Mouse (Mus musculus) neural tube, embryonic 15.5 days (tissue): ENCODE results near the gene Ryr1. TPM values are rescaled to one million over a fixed set of nuclear protein-coding genes. Genes with fewer than 3 reads are reported as not detected.

Source experiments
- ATAC-seq: fragments of 200-750 bp; cut with Nextera tagmentation; 2 replicates; pipeline ENCODE4 v1.8.0; 2017; ENCODE audit warnings: mild to moderate bottlenecking, moderate TSS enrichment, moderate library complexity; ENCODE audit not compliant: low FRiP score
- H3K27ac ChIP-seq: fragments of 300-500 bp; sonication (generic); replicated peaks from 2 replicates; pipeline ENCODE4 v1.5.1; 2015; ENCODE audit warnings: mild to moderate bottlenecking, inconsistent platforms
- H3K27me3 ChIP-seq: fragments of 300-500 bp; sonication (generic); replicated peaks from 2 replicates; pipeline ENCODE4 v1.6.1; 2015; ENCODE audit warnings: inconsistent platforms
- H3K36me3 ChIP-seq: fragments of 300-500 bp; sonication (generic); 2 replicates; pipeline ENCODE4 v1.6.1; 2015; ENCODE audit warnings: inconsistent platforms
- H3K4me1 ChIP-seq: fragments of 300-500 bp; sonication (generic); 2 replicates; pipeline ENCODE4 v1.6.1; 2015; ENCODE audit warnings: inconsistent platforms
- H3K4me2 ChIP-seq: fragments of 300-500 bp; sonication (generic); 2 replicates; pipeline ENCODE4 v1.6.1; 2015; ENCODE audit warnings: inconsistent platforms, mild to moderate bottlenecking, moderate library complexity
- H3K4me3 ChIP-seq: fragments of 300-500 bp; sonication (generic); replicated peaks from 2 replicates; pipeline ENCODE4 v1.5.1; 2015; ENCODE audit warnings: mild to moderate bottlenecking, inconsistent platforms
- H3K9ac ChIP-seq: fragments of 300-500 bp; sonication (generic); replicated peaks from 2 replicates; pipeline ENCODE4 v1.6.1; 2015; ENCODE audit warnings: mild to moderate bottlenecking, inconsistent platforms
- H3K9me3 ChIP-seq: fragments of 300-500 bp; sonication (generic); replicated peaks from 2 replicates; pipeline ENCODE4 v1.6.1; 2016; ENCODE audit warnings: inconsistent platforms
- whole genome bisulfite sequencing: fragments of 180-500 bp; shearing (Covaris S2); methylation state at CpG from one replicate; pipeline ENCODE4 v1.1.7; 2015; ENCODE audit warnings: mixed read lengths; 5-methylcytosine and 5-hydroxymethylcytosine counted together
- polyA plus RNA-seq: library from polyadenylated mRNA; unstranded; fragments of >200 nt; fragmentation: Nextera tagmentation; extraction: Ambion mirVana; gene quantifications from 2 replicates; pipeline ENCODE4 v1.2.1, GENCODE M21; 2015

The Ryr1 gene
- polyA plus RNA-seq, 1 experiment from 2014 or later = 13.4 TPM

DNA sequence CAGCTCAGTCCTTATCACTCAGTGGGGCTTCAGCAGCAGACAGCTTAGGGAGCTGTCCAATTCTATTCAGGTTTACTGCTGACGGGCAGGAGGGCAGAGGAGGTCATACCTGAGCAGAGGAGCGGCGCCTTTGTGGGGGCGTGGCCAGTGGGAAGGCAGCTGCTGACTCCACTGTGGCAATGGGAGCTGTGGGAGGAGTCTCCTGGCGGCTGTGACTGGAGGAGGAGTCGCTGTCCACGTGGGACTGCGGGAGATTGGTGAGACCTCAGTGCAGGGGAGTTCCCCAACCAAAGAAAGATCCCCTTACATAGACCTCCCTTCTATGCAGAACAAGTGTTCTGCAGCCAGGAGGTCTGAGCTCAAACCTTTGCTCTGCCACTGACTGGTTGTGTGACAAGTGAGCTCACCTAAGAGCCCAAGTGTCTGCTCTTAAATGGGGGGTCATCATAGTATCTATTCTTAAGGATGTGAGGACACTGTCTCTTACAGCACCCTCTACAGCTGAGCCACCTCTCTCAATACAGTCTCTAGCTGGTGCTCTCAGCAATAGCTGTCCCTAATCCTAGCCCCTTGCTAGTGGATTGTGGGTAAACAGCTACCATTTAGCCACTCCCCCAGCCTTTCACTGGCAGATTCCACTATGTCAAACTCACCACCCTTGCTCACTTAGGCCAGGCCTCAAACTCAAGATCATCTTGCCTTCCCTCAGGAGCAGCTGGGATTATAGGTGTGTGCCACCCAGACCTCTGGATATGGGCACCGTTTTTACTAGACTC, 38.0 kb upstream of the Ryr1 start:
- Histone ChIP-seq H3K36me3 (peaks cover 29% of the 10 kb centered on the region), H3K4me1 (peaks cover 11% of the 10 kb centered on the region), H3K27ac (no peak overlapping the region), H3K4me2 (no peak overlapping the region), H3K9ac (no peak overlapping the region), H3K27me3 (peaks cover 8% of the 10 kb centered on the region; the same call in 1 of the 2 replicates), H3K4me3 (no peak overlapping the region), H3K9me3 (no peaks in the 10 kb centered on the region)
- ATAC-seq = no peak
- WGBS = 26% methylated on average over 9 of the region's 9 CpGs

DNA sequence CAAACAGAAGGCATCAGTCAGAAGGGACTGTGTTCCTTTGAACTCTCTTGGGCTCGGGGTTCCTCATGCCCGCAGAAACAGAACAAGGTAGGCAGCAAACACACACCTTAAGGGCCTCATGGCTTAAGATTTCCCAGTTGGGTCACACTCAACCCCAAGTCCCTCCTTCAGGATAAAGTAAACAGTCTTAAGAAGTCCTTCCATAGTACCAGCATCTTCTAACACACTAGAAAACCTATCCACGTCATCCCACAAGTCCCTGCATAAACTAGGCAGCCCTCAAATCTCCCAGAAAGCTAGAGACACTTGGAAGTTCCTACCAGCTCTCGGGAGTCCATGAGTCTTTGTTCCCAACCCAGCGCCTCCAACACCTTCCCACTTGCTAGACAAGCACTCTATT, 37.3 kb upstream of the Ryr1 start:
- no peaks in the 10 kb centered on the region for H3K9me3 ChIP-seq
- H3K4me1 ChIP-seq = peaks cover 4% of the 10 kb centered on the region; the same call in 1 of the 2 replicates
- no peak overlapping the region for H3K9ac ChIP-seq
- no peak overlapping the region for H3K27ac ChIP-seq
- no peak for ATAC-seq
- H3K36me3 ChIP-seq = peaks cover 29% of the 10 kb centered on the region
- H3K4me3 ChIP-seq = no peak overlapping the region
- peaks cover 8% of the 10 kb centered on the region; the same call in 1 of the 2 replicates for H3K27me3 ChIP-seq
- WGBS = 84% methylated on average over 5 of the region's 5 CpGs
- no peak overlapping the region for H3K4me2 ChIP-seq

DNA sequence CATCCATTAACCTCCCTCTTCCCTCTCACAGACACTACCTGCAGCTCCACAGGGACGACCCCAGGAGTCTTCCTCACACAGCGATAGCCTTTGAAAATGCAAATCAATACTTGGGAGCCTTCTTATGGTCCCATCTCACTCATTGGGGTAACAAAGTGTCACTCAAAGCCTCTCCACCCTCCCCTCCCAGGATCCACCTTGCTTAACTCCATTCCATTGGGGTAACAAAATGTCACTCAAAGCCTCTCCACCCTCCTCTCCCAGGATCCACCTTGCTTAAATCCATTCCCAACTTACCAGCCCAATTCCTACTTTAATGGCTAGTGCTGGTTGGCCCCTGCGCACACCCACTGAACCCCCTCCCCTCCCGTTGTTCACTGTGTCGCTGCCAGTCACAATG, 33.3 kb upstream of the Ryr1 start:
- Histone ChIP-seq H3K4me3 (no peak overlapping the region), H3K4me2 (no peak overlapping the region), H3K9me3 (no peaks in the 10 kb centered on the region), H3K27ac (no peak overlapping the region), H3K9ac (no peak overlapping the region), H3K27me3 (peaks cover 8% of the 10 kb centered on the region; the same call in 1 of the 2 replicates), H3K36me3 (peaks cover 25% of the 10 kb centered on the region), H3K4me1 (peaks cover 17% of the 10 kb centered on the region)
- ATAC-seq = no peak
- 5% methylated on average over 5 of the region's 5 CpGs for WGBS

DNA sequence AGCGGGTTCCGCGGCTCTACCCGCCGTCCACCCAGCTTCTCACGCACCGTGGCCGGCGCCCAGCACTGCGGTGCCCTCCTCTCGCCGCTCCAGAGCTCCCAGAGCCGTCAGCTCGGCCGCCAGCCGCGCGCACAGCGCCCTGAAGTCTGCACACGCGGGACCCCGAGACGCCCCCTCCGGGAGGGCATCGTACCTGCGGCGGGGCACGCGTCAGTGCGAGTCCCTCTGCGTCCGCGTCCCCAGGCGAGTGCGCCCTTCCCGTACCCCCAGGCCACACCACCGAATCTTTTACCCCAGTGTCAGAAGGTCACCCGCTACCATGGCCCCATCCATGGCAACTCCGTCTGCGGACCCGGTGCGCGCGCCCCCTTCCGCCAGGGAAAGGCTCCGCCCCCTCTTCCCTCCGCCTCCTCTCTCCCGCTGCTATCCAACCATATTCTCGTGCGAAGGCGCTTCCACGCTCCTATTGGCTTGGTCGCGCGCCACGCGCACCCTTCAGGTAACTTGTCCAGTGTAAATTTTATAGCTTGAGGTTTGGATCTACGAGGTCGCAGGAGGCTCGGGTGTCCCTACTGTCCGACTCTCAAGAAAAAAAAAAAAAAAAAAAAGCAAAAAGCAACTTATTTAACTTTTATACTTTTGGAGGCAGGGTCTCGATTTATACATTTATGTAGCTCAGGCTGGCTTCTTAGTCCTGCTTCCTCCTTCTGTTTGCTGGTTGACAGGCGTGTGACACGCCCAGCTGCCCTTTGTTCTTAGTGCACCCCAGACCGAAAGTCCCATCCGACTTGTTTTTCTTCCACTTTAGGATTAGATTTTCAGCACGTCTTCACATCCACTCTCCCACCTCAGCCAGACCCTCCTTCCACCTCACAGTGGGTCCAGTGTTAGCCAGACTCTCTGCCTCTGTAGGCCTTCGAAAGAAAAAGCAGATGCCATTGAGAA, 31.1 kb upstream of the Ryr1 start, which contains the start of gene Fam98c:
Fam98c (minus strand) TSS at position 397 of the 945 bp plus-strand sequence.
- H3K36me3 ChIP-seq = peaks cover 9% of the 10 kb centered on the region
- peak within 1 kb of the TSS; percentile 78 for H3K4me2 ChIP-seq
- H3K4me1 ChIP-seq = peaks cover 15% of the 10 kb centered on the region
- peak; percentile 90 for ATAC-seq
- peak within 1 kb of the TSS; percentile 86 for H3K27ac ChIP-seq
- H3K9ac ChIP-seq = peak within 1 kb of the TSS; percentile 74
- no peaks in the 10 kb centered on the region for H3K9me3 ChIP-seq
- peaks cover 8% of the 10 kb centered on the region; the same call in 1 of the 2 replicates for H3K27me3 ChIP-seq
- 3% methylated on average over 68 of the region's 68 CpGs for whole genome bisulfite sequencing
- peak within 1 kb of the TSS; percentile 94 for H3K4me3 ChIP-seq

DNA sequence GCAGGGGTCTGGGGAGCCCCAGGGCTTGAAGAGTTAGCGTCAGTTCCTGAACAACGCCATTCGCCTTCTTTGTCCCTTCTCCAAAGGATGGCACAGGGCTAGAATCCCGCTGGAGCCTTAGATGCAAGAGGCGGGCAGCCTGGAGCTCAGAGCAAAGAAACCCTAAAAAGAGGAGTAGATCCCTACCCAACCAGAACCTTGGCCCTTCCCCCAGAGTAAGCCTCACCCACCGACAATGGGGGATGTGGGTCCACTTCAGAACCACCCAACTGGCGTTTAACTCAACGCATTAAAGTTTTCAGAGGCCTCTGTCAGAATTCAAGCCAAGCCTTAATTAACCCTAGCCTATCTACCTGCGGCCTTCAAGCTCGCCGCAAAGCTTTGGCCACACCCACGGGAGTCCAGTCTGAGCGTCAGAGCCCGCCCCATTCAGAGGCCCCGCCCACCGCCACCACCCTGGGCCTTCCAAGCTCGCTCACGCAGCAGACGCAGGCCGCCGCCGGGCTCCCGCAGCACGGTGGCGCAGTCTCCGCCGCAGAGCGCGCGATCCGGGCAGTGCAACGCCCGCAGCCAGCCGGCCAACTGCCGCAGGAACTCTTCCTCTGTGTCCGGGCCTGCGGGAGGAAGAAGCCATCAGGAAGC, 30.3 kb upstream of the Ryr1 start:
- Histone ChIP-seq H3K27me3 (peaks cover 8% of the 10 kb centered on the region; the same call in 1 of the 2 replicates), H3K9ac (peak overlapping the region; percentile 74), H3K36me3 (0 out of 2 replicates have a peak, but pooled peaks cover 5% of the 10 kb centered on the region), H3K27ac (peak overlapping the region; percentile 86), H3K9me3 (no peaks in the 10 kb centered on the region), H3K4me3 (peak overlapping the region; percentile 94), H3K4me2 (peak overlapping the region; percentile 78), H3K4me1 (peaks cover 15% of the 10 kb centered on the region)
- 7% methylated on average over 33 of the region's 37 CpGs for WGBS
- ATAC-seq = peak; percentile 94

DNA sequence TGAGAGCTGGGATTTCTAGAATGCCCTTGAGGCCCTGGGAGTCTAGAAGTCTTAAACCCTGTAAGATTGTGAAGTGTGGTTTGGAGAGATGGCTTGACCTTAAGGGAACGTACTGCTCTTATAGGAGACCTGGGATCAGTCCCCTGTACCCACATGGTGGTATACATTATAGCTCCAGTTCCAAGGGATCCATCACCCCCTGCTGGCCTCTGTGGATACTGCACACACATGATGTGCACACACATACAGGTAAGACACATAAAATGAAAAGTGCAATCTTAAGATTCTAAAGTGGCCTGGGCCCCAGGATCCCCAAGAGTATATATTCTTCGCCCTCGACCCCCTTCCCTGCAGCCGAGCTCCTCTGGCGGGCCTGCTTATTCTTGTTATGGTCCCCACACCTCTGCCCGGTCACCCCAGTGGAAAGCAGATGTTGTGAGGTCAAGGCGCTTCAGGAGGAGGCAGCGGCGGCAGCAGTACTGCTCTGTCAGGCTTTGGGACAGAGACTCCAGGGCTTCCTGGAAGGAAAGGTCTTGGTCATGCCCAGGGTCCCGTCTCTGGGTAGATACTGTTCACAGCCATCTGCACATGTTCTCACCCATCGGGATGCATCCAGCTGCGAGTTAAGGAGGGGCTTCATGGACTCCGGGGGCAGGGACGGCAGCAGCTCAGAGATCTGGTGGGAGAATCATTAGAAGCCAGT, 29.2 kb upstream of the Ryr1 start:
- H3K27ac ChIP-seq = no peak overlapping the region
- H3K36me3 ChIP-seq = 0 out of 2 replicates have a peak, but pooled peaks cover 5% of the 10 kb centered on the region
- H3K27me3 ChIP-seq = peaks cover under 1% of the 10 kb centered on the region; the same call in 1 of the 2 replicates
- H3K4me3 ChIP-seq = no peak overlapping the region
- no peak for ATAC-seq
- H3K9ac ChIP-seq = no peak overlapping the region
- H3K4me1 ChIP-seq = peaks cover 15% of the 10 kb centered on the region
- no peak overlapping the region for H3K4me2 ChIP-seq
- 98% methylated on average over 14 of the region's 14 CpGs for WGBS
- no peaks in the 10 kb centered on the region for H3K9me3 ChIP-seq

DNA sequence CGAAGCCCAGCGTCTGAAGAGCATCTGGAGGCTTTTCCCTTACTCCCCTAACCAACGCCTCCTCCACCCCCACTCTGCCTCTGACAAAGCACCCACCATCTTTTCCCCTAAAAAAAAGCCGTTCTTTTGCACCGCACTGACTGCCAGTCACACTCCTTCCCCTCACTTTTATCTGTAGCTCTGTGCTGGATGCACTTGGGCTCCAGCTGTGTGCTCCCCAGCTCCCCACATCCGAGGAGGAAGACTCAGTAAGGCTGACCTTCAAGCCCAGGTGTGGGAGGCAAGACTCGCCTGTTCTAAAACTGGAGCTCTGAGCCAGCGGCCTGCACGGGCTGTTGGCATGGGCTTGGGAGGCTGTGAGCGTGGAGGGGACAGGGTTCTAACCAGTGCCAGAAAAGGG, 26.5 kb upstream of the Ryr1 start:
- Histone ChIP-seq H3K36me3 (0 out of 2 replicates have a peak, but pooled peaks cover 5% of the 10 kb centered on the region), H3K27me3 (no peaks in the 10 kb centered on the region), H3K4me1 (peaks cover 13% of the 10 kb centered on the region), H3K4me3 (no peak overlapping the region), H3K4me2 (no peak overlapping the region), H3K9ac (no peak overlapping the region), H3K27ac (no peak overlapping the region), H3K9me3 (no peaks in the 10 kb centered on the region)
- 69% methylated on average over 10 of the region's 10 CpGs for WGBS
- ATAC-seq = no peak

DNA sequence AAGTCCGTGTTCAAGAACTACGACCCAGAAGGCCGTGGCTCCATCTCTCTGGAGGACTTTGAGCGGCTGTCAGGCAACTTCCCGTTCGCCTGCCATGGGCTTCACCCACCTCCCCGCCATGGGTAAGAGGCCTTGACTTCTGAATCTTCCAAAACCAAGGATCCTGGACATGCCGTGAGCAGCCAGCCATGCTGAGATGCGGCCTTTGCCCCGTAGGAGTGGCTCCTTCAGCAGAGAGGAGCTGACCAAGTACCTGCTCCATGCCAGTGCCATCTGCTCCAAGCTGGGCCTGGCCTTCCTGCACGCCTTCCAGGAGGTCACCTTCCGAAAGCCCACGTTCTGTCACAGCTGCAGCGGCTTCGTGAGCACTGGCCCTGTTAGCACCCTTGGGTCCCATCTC, 23.8 kb upstream of the Ryr1 start:
- no peak overlapping the region for H3K9ac ChIP-seq
- no peaks in the 10 kb centered on the region for H3K9me3 ChIP-seq
- H3K36me3 ChIP-seq = no peaks in the 10 kb centered on the region
- H3K27me3 ChIP-seq = no peaks in the 10 kb centered on the region
- no peak overlapping the region for H3K4me2 ChIP-seq
- ATAC-seq = no peak
- no peak overlapping the region for H3K4me3 ChIP-seq
- H3K4me1 ChIP-seq = no peaks in the 10 kb centered on the region
- no peak overlapping the region for H3K27ac ChIP-seq
- 91% methylated on average over 15 of the region's 15 CpGs for WGBS

DNA sequence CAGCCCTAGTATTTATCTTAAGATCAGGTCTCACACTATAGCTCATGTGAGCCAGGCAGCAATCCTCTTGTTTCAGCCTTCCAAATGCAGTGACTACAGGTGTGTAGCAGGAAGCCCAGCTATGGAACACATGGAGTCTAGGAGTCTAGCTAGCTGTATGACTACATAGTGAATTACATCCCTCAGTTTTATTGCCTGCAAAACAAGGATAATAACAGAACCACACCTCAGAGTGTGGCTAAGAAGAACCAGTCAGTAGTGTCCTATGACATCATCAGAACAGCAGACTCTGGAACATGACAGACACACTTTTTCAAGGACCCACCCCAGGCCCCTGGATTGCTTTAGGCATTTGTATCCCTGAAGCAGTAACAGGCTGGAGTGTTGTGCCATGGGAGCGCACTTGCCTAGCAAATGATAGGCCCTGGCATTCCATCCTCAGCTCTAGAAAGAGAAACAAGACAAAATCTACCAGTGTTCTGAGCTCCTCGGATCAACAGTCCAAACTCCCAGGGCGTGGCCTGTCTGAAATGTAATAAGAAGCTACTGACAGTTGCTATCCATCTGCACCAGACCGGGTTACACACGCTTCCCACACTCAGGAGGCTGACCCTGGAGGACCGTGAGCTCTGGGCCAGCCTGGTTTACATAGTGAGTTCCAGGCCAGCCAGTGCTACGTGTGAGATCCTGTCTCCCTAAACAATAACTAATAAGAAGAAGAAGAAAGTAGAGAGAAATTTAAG, 21.8 kb upstream of the Ryr1 start:
- H3K9me3 ChIP-seq = no peaks in the 10 kb centered on the region
- ATAC-seq = no peak

DNA sequence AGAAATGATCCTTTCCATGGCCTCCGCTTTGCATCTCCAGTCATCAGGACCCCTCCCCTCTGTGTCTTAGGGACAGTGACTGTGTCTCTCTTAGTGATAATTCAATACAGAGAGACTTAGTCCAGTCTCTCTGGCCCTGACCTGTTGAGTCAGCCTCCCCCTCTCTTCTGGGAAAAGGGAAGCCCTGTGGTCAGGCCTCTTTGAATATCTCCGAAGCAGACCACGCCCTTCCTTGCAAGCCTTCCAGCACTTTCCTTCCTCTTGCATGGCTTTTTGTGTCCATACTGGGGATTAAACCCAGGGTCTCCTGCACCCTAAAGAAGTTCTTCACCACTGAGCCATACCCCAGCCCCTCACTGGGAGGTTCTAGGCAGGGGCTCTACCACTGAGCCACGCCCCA, 19.0 kb upstream of the Ryr1 start:
- H3K36me3 ChIP-seq = no peaks in the 10 kb centered on the region
- H3K4me3 ChIP-seq = no peak overlapping the region
- no peaks in the 10 kb centered on the region for H3K4me1 ChIP-seq
- no peak overlapping the region for H3K9ac ChIP-seq
- H3K27ac ChIP-seq = no peak overlapping the region
- no peaks in the 10 kb centered on the region for H3K27me3 ChIP-seq
- H3K4me2 ChIP-seq = no peak overlapping the region
- ATAC-seq = no peak
- no peaks in the 10 kb centered on the region for H3K9me3 ChIP-seq
- WGBS = 96% methylated on average over 4 of the region's 4 CpGs

More for the DNA sequence above, 21.8 kb upstream of the Ryr1 start:
- WGBS = 88% methylated on average over 7 of the region's 7 CpGs
- Histone ChIP-seq H3K27ac (no peak overlapping the region), H3K4me1 (no peaks in the 10 kb centered on the region), H3K36me3 (no peaks in the 10 kb centered on the region), H3K4me3 (no peak overlapping the region), H3K9ac (no peak overlapping the region), H3K27me3 (no peaks in the 10 kb centered on the region), H3K4me2 (no peak overlapping the region)
